Mouse (Mus musculus) cerebellum, postnatal 14 days (tissue): ENCODE results near the gene Itpk1.

Source experiments
- DNase-seq, 2 experiments: peaks; one replicate each; pipeline ENCODE4 v3.0.0; 2021; ENCODE audit warnings: mixed read lengths in 2 of 2

The Itpk1 gene

GRCm38 (mm10) chr12:102689773-102690563, 14.8 kb downstream of the Itpk1 start:
- DNase-seq: no peak

GRCm38 (mm10) chr12:102686321-102686720, 18.4 kb downstream of the Itpk1 start:
- no peak for DNase-seq

DNA sequence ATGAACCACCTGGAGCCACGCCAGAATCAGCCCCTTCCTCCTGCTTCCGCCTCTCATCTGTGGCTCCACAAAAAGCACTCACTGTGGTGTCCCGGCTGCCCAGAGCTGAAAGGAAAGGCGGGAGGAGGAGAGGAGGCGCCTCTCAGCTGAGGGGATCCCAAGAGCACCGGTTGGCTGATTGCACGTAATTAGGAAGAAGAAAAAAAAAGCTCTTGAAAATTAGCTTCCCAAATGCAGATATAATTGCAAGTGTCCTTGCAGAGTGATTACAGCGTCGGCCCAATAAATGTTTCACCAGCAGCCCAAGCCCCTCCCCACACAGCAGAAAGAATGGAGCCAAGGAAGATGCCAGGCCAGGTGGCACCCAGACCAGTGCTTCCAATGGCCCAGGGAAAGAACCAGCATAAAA, 19.2 kb downstream of the Itpk1 start:
- DNase-seq: peak in 1 of 2 experiments; percentile 40

DNA sequence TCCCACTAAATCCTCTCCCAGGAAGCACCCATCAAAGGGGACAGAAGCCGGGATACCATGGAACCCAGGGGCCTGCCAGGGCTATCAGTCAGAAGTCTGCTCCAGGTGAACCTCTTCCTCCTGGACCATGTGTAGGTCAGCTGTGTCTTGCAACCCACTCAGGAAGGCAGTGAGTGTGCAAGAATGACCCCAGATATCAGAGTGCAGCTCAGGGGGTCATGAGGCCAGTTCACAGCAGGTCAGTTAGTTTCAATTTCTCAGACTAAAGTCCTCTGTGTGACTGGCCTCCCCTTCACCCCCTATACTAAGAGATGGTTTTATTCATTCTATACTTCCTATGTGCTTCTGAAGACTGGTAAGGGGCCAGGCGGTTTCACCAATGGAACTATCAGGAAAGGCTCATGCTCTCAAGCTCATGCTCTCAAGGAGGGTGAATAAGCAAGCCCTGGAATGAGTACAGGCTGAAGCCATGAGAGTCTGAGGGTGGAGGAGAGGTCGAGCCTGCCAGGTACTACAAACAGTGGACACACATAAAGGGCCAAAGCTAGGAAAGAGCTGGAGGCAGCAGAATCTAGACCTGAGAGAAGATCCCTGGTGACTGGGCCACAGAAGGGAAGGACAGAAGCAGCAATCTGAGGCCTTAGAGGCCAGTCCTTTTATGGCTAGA, 19.9 kb downstream of the Itpk1 start:
- no peak for DNase-seq

DNA sequence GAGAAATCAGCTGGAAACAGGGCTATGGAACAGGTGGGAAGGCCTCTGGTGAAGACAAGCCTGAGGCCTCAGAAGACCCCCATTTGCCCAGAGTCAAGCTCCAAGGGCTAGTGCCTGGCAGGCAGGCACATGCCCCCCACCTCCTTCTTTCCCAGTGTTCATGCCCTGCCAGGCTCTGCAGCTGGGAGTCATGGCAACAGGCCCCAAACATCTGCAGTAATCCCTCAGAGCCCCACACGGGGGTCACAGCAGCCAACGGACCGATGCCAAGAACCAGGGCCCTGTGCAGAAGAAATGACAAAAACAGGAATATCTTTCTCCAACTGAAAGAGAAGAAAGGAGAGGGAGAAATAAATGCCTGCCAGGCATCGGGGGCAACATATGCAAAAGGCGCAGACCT, 20.8 kb downstream of the Itpk1 start:
- DNase-seq: peak in 1 of 2 experiments; percentile 30

GRCm38 (mm10) chr12:102683438-102683837, 21.3 kb downstream of the Itpk1 start:
- DNase-seq: peak in 1 of 2 experiments; percentile 18

DNA sequence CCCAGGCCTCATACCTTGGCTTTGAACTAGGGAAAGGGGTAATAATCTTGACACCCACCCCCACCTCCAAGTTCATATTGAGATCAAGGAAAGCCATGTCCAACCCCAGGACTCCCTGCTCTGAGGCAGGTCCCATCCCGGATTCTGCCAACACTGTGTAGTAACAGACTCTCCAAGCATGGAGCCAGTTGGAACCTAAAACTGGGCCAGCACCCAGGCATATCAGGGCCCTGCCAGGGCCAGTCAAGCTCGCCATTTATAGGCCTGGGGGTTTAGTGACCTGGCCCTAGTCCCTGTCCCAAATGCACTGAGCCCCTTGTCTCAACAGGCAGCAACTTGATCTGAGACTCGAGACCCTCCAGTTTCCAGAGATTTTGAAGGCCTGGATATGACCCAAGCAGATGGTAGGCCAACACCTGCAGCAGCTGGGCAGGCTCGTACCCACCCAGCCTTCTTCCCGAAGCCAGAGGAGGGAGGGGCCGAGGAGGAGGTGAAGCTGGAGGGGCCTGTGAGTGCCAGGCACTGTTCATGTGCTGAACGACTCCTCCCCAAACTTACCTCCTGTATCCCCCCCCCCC, 21.9 kb downstream of the Itpk1 start:
- peak; percentile 62 to 65 for DNase-seq

DNA sequence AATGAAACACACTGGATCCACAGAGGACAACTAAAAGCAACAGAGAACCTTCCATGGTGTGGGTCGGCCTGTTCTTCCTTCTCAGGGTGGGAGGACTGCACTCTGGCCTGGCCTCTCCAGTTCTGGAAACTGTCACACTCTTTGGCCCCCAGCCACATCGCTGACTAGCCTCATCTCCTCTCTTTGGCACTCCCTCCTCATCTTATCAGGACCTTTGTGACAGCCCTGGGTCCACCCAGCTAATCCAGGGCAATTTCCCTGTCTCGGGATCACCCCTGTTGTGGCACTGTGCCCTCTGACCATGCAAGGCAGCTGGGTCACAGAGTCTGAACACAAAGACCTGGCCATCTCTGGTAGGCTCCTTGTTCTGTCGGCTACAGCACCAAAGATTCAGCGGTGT, 22.6 kb downstream of the Itpk1 start:
- DNase-seq: peak in 1 of 2 experiments; percentile 52

- DNase-seq: peak in 1 of 2 experiments; percentile 55
These were observed 23.1 kb downstream of the Itpk1 start for GRCm38 (mm10) chr12:102681590-102681989.

- no peak for DNase-seq
These were observed 25.9 kb downstream of the Itpk1 start for GRCm38 (mm10) chr12:102678820-102679219.

GRCm38 (mm10) chr12:102677089-102677488, 27.6 kb downstream of the Itpk1 start:
- no peak for DNase-seq

DNA sequence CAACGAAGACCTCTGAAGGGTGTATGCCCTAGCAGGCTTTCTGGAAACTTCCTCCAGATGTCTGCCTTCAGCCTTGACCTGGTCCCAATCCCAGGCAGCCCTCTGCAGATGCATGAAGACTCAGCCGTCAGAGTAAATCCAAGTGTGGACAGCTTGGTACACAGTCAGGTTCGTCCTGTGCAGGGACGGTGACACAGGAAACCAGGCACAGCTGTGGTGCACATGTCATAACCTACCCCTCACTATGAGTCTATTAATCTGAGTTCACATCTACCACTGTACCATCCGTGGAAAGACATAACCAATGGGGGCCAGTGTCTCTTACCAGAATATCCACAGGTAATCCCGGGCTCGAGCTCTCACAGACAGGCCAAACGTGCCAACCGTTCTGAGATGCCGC, 30.2 kb downstream of the Itpk1 start:
- DNase-seq: no peak

DNA sequence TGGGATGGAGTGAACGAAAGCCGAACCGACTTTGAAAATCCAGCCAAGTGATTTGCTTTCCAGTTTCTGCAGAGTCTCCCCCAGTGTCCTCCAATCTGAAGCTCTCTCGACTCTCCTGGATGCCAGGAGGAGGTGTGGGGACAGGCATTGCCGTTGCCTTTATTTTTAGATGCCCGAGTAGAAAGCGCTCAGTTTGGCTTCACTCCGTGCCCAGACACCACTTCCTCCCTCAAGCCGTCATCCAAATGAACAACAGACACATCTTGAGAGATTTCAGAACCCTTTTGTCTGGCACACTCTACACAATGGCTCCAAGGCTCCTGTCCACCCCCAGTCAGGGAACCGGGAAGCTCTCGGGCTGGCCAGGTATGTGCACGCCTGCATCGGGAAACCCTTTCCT, 30.6 kb downstream of the Itpk1 start:
- DNase-seq: no peak

DNA sequence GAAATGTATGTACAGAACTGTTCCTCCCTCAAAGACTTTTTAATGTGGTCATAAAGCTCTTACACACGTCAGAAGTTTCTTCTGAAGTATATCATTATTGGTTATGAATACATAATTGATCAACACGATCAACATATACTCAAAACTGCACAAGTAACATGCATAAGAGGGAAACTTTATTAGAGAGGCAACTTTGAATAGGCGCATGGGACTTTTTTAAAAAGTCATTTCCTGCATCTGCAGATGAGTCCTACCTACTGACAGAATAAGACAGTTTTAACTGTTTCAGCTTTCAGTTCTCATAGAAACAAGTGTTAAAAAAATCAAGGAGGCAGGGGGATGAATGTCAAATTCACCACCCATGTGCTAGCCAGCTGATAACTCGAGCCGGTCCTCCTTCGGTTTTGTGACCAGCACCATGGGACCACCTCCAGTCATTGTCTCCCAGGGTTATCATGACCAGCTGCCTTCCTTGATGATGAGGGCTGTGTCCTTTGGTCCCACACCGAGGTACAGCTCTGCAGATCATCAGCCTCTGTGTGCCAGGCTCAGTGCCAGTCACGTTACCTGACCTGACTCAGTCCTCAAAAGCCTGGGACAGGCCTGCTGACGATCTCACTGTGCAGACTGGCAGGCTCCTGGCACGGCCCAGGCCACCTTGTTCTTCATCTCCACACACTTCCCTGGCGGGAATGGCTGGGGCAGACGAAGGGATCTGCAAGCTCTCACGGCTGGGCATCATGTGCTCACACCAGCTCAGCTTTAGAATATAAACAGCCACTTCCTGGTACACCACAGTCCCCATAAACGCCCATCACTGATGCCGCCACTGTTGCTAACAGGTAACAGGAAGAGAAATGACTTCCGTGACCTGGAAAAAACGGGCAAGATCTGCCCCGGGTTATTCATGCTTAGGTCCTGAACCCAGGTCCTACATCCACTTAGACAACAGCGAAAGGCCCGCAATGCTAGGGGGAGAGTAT, 31.6 kb downstream of the Itpk1 start:
- no peak for DNase-seq

DNA sequence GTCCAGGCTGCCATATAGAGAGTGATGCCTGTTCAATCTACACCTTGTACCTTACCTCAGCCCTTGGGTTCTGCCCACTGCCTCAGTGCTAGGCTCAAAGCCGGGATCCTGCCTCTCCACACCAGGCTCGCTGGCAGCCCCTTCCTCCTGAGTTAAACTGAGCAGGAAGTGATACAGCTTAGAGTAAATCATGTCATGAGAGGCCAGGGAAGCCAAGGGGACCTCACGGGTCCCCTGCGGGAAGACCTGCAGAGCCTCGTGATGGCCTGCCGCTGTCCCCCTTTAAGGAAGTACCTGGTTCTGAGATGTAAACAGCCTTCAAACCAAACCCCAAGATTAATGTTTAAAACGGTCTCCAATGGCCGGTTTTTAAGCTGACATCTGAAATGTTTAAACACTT, 32.6 kb downstream of the Itpk1 start:
- no peak for DNase-seq

DNA sequence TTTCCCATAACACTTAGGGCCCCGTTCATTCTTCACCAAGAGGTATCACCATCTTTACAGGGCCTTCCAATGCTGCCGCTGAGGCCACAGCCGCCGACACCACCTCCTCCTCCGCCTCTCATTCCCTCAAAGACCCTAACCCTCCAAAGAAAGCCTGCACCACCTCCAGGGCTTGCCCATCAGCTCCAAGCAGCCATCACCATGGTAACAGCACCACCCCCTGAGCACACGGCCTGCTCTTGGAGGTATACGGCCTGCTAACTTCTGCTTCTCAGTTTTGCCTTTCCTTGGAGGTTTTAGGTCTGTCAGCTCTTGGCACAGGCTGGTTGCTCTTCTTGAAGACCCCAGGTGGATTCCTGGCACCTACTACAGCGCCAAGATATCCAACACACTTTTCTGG, 33.9 kb downstream of the Itpk1 start:
- DNase-seq: no peak

DNA sequence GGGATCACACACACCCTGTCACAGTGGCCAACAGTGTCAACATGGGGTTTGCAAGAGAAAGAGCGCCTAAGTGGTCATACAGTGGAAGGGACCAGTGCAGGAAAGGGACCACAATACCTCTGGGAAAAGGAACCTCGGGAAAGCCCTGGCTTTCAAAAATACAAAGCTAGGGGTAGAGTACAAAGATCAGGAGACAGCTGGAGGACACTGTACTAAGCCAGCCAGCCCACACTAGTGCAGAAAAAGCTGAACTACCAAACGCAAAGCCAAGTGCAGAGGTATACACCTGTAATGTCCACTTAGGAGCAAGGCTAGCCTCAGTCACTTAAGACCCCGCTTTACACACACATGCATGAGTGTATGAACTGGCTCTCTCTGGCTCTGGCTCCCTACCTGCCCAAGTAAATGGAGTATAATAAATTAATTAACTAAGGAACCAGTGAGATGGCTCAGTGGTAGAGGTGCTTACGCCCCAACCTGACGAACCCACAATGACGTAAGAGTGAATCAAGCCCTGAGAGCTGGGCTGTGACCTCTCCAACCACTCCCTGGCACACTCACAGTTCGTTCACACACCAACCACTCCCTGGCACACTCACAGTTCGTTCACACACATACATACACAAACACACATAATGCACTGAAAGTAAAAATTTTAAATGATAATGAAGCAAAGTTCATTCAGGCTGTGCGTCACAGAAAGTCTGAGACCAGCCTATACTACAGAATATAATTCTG, 39.1 kb downstream of the Itpk1 start:
- DNase-seq: no peak

DNA sequence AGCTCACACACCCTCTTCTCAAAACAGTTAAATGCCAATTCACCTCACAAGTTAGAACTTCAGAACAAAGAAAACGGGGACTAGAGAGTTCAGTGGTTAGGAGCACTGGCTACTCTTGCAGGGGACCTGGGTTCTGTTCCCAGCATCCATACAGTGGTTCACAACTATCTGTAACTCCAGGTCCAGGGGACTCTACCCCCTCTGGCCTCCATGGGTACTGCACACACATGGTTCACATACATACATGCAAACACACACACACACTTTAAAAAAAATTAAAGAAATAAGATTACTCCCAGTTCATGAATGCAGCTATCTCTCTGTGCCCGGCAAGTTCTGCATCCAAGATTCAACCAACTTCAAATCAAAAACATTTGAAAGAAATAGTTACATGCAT, 40.7 kb downstream of the Itpk1 start:
- DNase-seq: no peak

DNA sequence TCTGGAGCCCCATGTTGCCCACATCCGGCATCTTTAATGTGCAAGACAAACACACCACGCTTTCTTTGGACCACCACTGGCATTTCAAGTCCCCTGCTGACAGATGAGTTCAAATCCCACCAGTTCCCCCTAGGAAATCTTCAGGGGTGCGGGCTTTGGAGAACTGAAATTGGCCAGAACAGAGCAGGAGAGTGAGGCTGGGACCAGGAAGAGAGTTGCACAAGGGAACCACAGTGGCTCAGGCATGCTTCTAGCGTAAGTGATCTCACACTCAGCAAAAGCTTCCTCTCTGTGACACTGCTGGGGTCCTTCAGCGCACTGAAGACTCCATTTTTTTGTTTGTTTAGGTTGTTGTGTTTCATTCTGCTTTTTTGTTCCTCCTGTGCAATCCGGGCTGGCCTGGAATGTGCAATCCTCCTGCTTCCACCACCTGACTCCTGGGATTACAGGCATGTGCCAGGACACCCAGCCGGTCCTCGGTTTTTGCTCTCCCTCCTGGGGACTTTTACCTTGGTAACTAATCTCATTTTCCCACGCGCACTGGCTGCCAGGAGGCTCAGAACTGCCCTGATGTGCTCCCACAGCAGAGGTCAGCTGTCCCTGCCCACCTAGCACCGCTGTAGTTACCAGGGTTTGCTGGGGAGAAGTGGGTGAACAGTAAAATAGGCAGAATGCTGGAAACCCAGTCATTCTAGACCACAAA, 41.2 kb downstream of the Itpk1 start:
- DNase-seq: no peak

GRCm38 (mm10) chr12:102661772-102662171, 43.0 kb downstream of the Itpk1 start:
- no peak for DNase-seq

- DNase-seq: peak; percentile 72 to 84
These were observed 43.7 kb downstream of the Itpk1 start for GRCm38 (mm10) chr12:102660906-102661651.
